Mouse (Mus musculus) cerebellum, postnatal 10 days (tissue): ENCODE measurements at regions not wholly inside any gene's neighbourhood (a gene's known extent, or its start where the extent isn't known, plus 50 kb on each side); places are given as distances from the start of the nearest gene placed in this dataset.
"Not testable (repeated sequence)": the region's sequence is repeated elsewhere in the genome, so short reads cannot be mapped to it uniquely, and the experiment has no call there.

Experiments
- DNase-seq, 2 experiments: peaks; one replicate each; pipeline ENCODE4 v3.0.0; 2021; ENCODE audit warnings: mixed read lengths in 2 of 2

DNA sequence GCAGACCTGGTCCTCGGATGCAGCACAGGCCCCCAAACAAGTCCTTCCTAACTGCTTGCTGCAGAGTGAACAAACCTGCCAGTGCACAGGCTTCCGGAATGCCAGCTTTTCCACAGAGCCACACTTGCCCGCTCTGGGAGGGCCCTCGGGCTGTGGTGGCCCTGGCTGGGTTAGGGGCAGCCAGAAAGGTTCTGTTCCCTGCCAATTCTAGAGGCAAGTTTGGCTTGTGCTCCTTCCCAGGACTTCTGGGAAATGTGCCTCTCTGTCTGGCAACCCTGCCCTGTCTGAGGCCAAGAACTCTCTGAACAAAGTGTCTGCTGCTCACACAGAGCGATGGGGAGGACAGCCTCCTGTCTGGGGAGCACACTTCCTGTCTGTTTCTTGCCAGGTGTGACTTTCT is 66.4 kb downstream of the Xrcc2 start:
- peak; percentile 78 to 88 for DNase-seq

- no peak for DNase-seq
These were observed 67.5 kb downstream of the Xrcc2 start for GRCm38 (mm10) chr5:25638097-25638496.

GRCm38 (mm10) chr5:25632861-25633535 is 72.6 kb downstream of the Xrcc2 start:
- DNase-seq: peak; percentile 66 to 72

- no peak for DNase-seq
These were observed 75.9 kb downstream of the Xrcc2 start for GRCm38 (mm10) chr5:25629731-25630130.

GRCm38 (mm10) chr5:25628504-25628903 is 77.1 kb downstream of the Xrcc2 start:
- peak; percentile 67 to 74 for DNase-seq

GRCm38 (mm10) chr5:25627086-25627485 is 78.5 kb downstream of the Xrcc2 start:
- peak; percentile 40 to 55 for DNase-seq

GRCm38 (mm10) chr5:25624029-25624428 is 81.6 kb downstream of the Xrcc2 start:
- DNase-seq: peak in 1 of 2 experiments; percentile 56

DNA sequence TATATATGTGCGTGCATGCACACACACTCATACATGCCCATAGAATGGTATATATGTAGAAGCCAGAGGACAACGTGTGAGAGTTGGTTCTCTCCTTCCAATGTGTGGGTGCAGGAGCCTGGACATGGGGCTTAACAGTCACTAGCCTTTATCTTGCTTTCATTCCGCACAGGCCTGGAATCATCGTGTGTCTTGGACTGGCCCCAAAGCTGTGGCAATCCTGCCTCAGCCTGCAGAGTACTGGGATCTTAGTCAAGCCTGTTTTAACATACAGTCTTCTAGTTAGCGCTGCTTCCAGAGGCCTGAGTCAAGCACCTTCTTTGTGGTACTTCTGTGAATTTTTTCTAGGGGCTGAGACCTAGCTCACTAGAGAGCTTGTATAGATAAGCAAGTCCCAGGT is 85.8 kb downstream of the Xrcc2 start:
- DNase-seq: peak in 1 of 2 experiments; percentile 28

- DNase-seq: not testable (repeated sequence)
These were observed 86.3 kb downstream of the Xrcc2 start for GRCm38 (mm10) chr5:25619337-25619736.

DNA sequence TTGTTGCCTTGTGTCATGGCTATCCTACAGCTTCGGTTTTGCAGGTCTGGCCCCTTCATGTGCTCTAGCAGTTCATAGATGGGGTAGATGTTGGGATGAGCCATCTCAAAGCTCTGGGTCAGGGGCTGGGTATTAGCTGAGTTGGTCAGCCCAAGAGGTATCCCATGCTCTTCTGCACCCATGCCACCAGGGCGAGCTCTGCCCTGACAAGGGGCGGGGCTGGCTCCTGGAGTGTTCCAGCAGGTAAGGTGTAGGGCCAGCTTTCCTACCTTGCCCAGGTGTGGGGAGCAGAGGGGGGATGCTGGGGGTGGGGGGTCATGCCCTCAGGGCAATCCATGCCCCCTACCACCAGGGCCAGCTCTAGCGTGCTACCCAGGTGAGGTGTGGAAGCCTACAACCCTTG is 91.0 kb downstream of the Xrcc2 start:
- no peak for DNase-seq

- DNase-seq: peak; percentile 66 to 74
These were observed 91.6 kb downstream of the Xrcc2 start for GRCm38 (mm10) chr5:25613844-25614658.

DNA sequence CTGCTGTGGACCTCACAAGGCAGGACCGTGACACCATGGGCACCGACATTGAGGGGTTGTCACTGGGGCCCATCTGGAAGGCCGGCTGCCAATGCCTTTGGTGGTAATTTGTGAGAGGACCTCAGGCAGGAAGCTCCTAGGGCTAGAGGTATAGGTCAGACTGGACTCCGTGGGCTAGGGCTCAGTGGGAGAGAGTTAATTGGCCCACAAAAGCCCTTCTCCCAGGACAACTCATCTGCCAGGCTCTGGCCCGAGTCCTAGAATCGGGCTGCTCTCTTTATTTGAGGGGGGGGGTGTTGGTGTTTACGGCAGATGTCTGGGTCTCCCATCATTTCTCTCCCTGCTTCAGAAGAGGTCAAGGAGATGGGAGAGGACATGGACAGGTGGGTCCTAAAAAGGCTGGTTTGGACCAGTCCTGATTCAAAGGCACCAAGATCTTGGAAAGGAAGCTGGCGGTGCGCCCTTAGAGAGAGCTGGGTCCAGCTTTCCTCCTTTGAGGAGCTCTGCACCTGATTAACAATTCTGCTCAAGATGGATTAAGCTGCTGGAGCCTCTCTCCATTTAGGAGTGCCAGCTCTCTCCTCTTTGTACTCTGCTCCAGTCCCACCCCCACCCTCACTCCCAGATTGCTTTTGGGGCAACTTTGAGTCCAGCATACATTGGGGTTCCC is 93.5 kb downstream of the Xrcc2 start:
- peak; percentile 79 for DNase-seq

GRCm38 (mm10) chr5:25609911-25610310 is 94.0 kb downstream of the Cct8l1 start:
- peak; percentile 75 to 79 for DNase-seq

GRCm38 (mm10) chr5:25602123-25602522 is 86.3 kb downstream of the Cct8l1 start:
- peak; percentile 62 to 69 for DNase-seq

DNA sequence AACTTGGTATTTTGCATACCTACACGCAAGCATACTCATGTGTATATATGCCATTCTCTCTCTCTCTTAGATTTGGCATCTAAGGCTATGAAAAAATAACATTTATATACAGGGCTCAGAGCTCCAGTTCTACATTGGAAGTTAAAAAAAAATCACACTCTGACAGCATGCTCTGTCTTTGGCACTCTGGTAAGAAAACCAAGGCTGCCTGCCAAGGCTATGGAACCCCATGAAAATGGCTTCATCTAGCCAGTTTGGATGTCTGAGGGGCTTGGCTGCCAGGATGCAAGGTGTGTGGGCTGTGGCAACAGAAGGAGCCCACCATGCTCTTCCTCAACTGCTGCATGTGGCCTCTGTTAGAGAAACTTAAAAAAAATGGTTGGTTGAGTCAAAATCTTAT is 83.5 kb downstream of the Cct8l1 start:
- DNase-seq: peak; percentile 91 to 94

DNA sequence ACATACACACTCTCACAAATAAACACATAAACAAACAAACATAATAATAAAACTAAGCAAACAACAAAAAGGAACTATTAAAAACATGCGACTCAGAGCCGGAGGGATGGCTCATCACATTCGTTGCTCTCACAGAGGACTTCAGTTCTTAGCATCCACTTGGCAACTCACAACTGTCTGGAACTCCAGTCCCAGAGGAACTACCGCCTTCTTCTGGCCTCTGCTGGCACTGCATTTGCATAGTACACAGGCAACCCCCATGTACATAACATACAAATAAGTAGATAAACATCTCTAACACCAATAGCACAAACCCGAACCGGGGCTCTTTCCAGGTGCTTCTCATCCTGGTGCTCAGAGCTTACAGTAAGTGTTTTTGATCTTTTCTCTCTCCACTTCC is 81.9 kb downstream of the Cct8l1 start:
- peak in 1 of 2 experiments; percentile 19 for DNase-seq

- no peak for DNase-seq
These were observed 75.8 kb downstream of the Cct8l1 start for GRCm38 (mm10) chr5:25591709-25592108.
